Mouse (Mus musculus) heart, postnatal 0 days (tissue): Measurements from ENCODE around the gene Obp2b. TPM values are rescaled to one million over a fixed set of nuclear protein-coding genes. Genes with fewer than 3 reads are reported as not detected.
A peak's percentile ranks its signal among the peaks of the same experiment; 100 is the strongest.

ENCODE experiments used
- ATAC-seq: fragments of 200-750 bp; cut with Nextera tagmentation; 2 replicates; pipeline ENCODE4 v1.8.0; 2017; ENCODE audit warnings: low read depth, moderate number of reproducible peaks, moderate library complexity; ENCODE audit not compliant: insufficient read depth
- DNase-seq: peaks from one replicate; pipeline ENCODE4 v3.0.0-alpha.2; 2016; ENCODE audit warnings: low spot score
- H3K27ac ChIP-seq: fragments of 300-500 bp; sonication (generic); 2 replicates; pipeline ENCODE4 v1.5.1; 2014; ENCODE audit warnings: low read depth, mild to moderate bottlenecking
- H3K27me3 ChIP-seq: fragments of 300-500 bp; sonication (generic); 2 replicates; pipeline ENCODE4 v1.6.1; 2014; ENCODE audit warnings: low read length, mixed read lengths; ENCODE audit not compliant: control insufficient read depth, insufficient read depth
- H3K36me3 ChIP-seq: fragments of 300-500 bp; sonication (generic); replicated peaks from 2 replicates; pipeline ENCODE4 v1.6.1; 2014; ENCODE audit warnings: low read length, mixed read lengths; ENCODE audit not compliant: control insufficient read depth, insufficient read depth
- H3K4me1 ChIP-seq: fragments of 300-500 bp; sonication (generic); 2 replicates; pipeline ENCODE4 v1.6.1; 2014; ENCODE audit warnings: antibody characterized with exemption; ENCODE audit not compliant: control insufficient read depth, insufficient read depth
- H3K4me2 ChIP-seq: fragments of 300-500 bp; sonication (generic); 2 replicates; pipeline ENCODE4 v1.6.1; 2014; ENCODE audit warnings: low read depth, mild to moderate bottlenecking, low read length, moderate library complexity
- H3K4me3 ChIP-seq: fragments of 300-500 bp; sonication (generic); 2 replicates; pipeline ENCODE4 v1.5.1; 2014; ENCODE audit warnings: low read depth, low read length
- H3K9ac ChIP-seq: fragments of 300-500 bp; sonication (generic); replicated peaks from 2 replicates; pipeline ENCODE4 v1.6.1; 2014; ENCODE audit warnings: low read depth, low read length, mixed read lengths
- H3K9me3 ChIP-seq: fragments of 300-500 bp; sonication (generic); replicated peaks from 2 replicates; pipeline ENCODE4 v1.6.1; 2016; ENCODE audit warnings: low read length; ENCODE audit not compliant: control insufficient read depth
- CTCF ChIP-seq: IDR thresholded peaks from 2 replicates; pipeline ENCODE4 v1.5.1; 2016; ENCODE audit warnings: antibody characterized with exemption, control low read depth, low read depth
- EP300 ChIP-seq: IDR thresholded peaks from 2 replicates; pipeline ENCODE4 v1.6.1; 2016; ENCODE audit warnings: antibody characterized with exemption, low read depth
- WGBS: fragments of 180-500 bp; shearing (Covaris S2); extraction: QIAGEN DNeasy Blood & Tissue Kit; methylation state at CpG from one replicate; pipeline ENCODE4 v1.1.7; 2014; 5-methylcytosine and 5-hydroxymethylcytosine counted together
- polyA plus RNA-seq: library from polyadenylated mRNA; unstranded; fragments of >200 nt; fragmentation: Nextera tagmentation; extraction: Ambion mirVana; gene quantifications from 2 replicates; pipeline ENCODE4 v1.2.1, GENCODE M21; 2015
- total RNA-seq: library from RNA; depleted of rRNA; stranded (reverse); fragments of >200 nt; gene quantifications from 2 replicates; pipeline ENCODE4 v1.2.3, GENCODE M21; 2014; ENCODE audit warnings: low replicate concordance

The Obp2b gene
- total and polyA plus RNA-seq, 2 experiments from 2014 or later = not detected

DNA sequence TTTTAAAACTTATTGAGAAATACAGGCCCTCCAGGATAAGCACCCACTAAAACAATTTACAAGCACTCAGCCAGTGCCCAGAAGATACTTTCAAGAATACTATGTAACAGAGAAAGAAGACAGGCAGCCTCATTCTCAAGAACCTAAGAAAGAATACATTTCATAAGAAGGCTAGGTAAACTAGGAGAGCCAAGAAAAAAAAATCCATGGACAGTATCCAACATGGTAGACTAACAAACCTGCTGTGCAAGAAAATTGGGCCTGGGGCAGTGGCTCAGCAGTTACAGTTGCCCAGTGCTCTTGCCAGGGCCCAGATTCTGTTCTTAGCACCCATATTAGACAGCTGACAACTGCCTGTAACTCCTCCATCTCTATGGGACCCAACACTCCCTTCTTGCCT lies 19.6 kb upstream of the Obp2b start:
- TF ChIP-seq CTCF = no peak
- TF ChIP-seq EP300 = no peak
- Histone ChIP-seq H3K4me3 (no peak overlapping the region), H3K27me3 (no peaks in the 10 kb centered on the region), H3K4me1 (no peaks in the 10 kb centered on the region), H3K9me3 (no peaks in the 10 kb centered on the region), H3K9ac (no peak overlapping the region), H3K36me3 (no peaks in the 10 kb centered on the region), H3K27ac (no peak overlapping the region), H3K4me2 (no peak overlapping the region)
- ATAC-seq (no peak), DNase-seq (no peak)

DNA sequence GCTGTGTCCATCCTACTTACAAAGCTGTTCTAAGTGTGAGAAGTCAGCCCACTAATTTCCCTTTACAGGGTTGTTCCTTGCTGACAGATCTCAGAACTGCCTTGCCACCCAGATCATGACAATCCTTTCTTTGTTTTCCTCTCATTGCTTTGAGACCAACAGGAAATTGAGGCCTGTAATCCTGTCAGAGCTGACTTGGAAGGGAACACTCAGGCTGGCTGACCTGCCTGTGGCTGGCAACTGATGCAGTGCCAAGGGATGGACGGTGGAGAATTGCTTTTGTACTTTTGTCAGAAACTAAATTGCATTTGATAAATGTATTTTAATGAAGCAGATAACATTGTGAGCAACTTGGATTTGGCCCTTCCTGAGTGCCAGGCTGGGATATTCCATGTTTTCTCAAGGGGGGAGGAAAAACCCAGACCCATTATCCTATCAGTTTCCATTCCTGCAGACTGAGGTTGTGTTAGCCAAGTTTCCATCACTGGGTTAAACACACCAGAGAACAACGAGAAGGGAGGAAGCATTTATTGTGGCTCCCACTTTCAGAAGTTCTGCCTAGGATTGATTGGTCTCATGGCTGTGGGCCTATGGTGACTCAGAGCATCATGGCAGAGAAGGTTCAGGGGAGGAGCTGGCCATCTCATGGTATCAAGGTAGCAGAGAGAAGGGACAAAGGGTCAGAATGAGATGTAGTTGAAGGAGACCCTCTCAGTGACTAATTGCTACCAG lies 3.4 kb upstream of the Obp2b start:
- ATAC-seq (no peak), DNase-seq (peak; percentile 12)
- Histone ChIP-seq H3K4me2 (no peak overlapping the region), H3K27ac (no peak overlapping the region), H3K27me3 (no peaks in the 10 kb centered on the region), H3K4me3 (no peak overlapping the region), H3K9me3 (no peaks in the 10 kb centered on the region), H3K9ac (no peak overlapping the region), H3K4me1 (no peaks in the 10 kb centered on the region), H3K36me3 (no peaks in the 10 kb centered on the region)
- TF ChIP-seq EP300 = no peak
- no peak for TF ChIP-seq CTCF
- WGBS = 25% methylated on average over 2 of the region's 2 CpGs

DNA sequence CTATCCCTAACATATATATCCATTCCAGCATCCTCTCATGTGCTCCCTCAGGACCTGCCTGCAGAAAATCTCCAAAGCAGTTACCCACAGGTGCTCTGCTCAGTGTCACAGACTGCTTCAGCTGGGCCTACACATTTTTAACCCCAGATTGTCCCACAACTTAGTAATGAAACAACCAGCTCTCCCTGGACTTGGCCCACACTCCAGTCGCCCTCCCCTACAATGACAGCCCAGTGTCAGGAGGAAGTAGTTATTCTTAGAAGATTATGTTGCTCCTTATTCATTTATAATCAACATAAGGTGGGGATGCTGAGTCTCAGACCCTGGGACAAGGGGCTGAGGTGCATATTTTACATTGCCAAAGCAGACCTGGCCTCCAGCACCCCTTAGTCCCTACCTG lies 4.9 kb downstream of the Obp2b start:
- TF ChIP-seq CTCF (no peak), EP300 (no peak)
- H3K9ac ChIP-seq = no peak overlapping the region
- H3K4me2 ChIP-seq = no peak overlapping the region
- no peak overlapping the region for H3K27ac ChIP-seq
- no peaks in the 10 kb centered on the region for H3K9me3 ChIP-seq
- no peak overlapping the region for H3K4me3 ChIP-seq
- H3K36me3 ChIP-seq = no peaks in the 10 kb centered on the region
- WGBS = 62% methylated on average over 1 of the region's 1 CpGs
- ATAC-seq (no peak), DNase-seq (peak; percentile 32)
- no peaks in the 10 kb centered on the region for H3K27me3 ChIP-seq
- no peaks in the 10 kb centered on the region for H3K4me1 ChIP-seq

DNA sequence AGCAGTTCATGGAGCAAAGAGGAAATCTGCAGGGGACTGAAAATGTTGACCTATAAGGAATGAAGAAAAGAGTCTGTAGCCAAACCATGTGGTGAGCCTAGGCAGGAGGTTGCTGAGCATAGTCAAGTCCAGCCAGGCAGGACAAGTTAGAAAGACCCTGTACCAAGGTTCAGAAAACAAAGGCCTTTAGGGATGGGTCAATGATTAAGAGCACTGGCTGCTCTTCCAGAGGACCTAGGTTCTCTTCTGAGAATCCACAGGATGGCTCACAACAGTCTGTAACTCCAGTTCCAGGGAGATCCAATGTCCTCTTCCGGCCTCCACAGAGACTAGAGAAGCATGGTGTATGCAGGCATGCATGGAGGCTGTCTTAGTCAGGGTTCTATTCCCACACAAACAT lies 17.4 kb downstream of the Obp2b start:
- DNase-seq = no peak
- ATAC-seq = no peak
- H3K9ac ChIP-seq = no peak overlapping the region
- TF ChIP-seq CTCF (no peak), EP300 (no peak)
- no peaks in the 10 kb centered on the region for H3K4me1 ChIP-seq
- WGBS = 93% methylated on average over 1 of the region's 1 CpGs
- H3K4me2 ChIP-seq = no peak overlapping the region
- no peaks in the 10 kb centered on the region for H3K27me3 ChIP-seq
- no peak overlapping the region for H3K27ac ChIP-seq
- H3K36me3 ChIP-seq = no peaks in the 10 kb centered on the region
- no peak overlapping the region for H3K4me3 ChIP-seq
- H3K9me3 ChIP-seq = 0 out of 2 replicates have a peak, but pooled peaks cover 3% of the 10 kb centered on the region

DNA sequence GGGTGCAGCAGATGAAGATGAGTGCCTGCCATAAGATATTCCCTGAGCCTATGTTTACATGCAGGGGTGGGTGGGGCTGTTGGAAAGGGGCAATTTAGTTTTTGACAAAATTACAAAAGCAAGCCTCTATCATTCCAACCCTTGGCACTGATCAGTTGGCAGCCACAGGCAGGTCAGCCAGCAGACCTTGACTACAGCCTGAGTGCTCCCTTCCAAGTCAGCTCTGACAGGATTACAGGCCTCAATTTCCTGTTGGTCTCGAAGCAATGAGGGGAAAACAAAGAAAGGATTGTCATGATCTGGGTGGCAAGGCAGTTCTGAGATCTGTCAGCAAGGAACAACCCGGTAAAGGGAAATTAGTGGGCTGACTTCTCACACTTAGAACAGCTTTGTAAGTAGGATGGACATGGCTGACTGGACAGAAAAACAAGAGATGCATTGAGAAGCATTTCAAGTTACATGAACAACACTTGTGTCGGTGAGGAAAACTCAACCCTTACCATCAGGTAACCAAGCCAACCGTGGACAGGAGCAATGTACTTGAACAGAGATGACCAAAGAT lies 21.3 kb downstream of the Obp2b start:
- no peaks in the 10 kb centered on the region for H3K27me3 ChIP-seq

More for the DNA sequence above, 21.3 kb downstream of the Obp2b start:
- ATAC-seq = no peak
- H3K36me3 ChIP-seq = no peaks in the 10 kb centered on the region
- no peak overlapping the region for H3K4me3 ChIP-seq
- no peak for TF ChIP-seq EP300
- no peak for TF ChIP-seq CTCF
- no peak overlapping the region for H3K9ac ChIP-seq
- WGBS = 50% methylated on average over 4 of the region's 4 CpGs
- no peak overlapping the region for H3K27ac ChIP-seq
- no peaks in the 10 kb centered on the region for H3K4me1 ChIP-seq
- no peak overlapping the region for H3K4me2 ChIP-seq
- no peak for DNase-seq
- H3K9me3 ChIP-seq = 0 out of 2 replicates have a peak, but pooled peaks cover 3% of the 10 kb centered on the region
